In the genomic region with DNA sequence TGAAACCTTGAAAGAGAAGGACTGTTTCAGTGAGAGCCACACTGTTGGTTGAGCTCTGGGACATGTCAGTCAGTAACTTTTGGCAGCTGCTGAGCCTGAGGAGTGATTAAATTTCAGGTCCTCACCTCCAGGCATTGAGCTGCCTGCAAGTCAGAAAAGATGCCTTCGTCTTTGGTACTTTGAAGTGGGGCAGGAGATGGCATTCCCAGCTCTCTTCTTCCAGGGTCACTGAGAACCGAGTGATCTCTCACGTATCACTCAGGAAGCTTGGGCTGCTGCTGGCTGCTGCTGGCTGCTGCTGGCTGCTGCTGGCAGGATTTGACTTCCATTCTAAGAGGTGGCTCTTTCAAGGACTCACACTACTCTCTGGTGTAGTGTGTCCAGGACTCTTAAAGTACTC, we compare ENCODE assay signal across 20 mouse cellular contexts.
DNase-seq lines count a peak whose midpoint lies in the region; ATAC-seq and TF ChIP-seq lines count a peak whose summit lies in the region.
"Had no signal": no experiment of that assay in that cellular context is flagged by ENCODE, and none has a peak within 500 bp of the region (broad histone marks: within the 10 kb centered on the region; RNA-seq: fewer than 3 reads in every experiment).

No protein-coding gene starts in this region.

- H3K9me3 ChIP-seq in forebrain, embryonic 14.5 days (replicated peaks; ENCODE audit: control insufficient read depth, low read length): no peaks in the 10 kb centered on the region
- no peaks in the 10 kb centered on the region for H3K9me3 ChIP-seq in hindbrain, postnatal 0 days (ENCODE audit: low read length)
- H3K9me3 ChIP-seq in midbrain, postnatal 0 days (ENCODE audit: low read length): no peaks in the 10 kb centered on the region
- no peaks in the 10 kb centered on the region for H3K9me3 ChIP-seq in liver, postnatal 0 days (ENCODE audit: low read length)
- H3K9me3 ChIP-seq: intestine, embryonic 15.5 days; limb, embryonic 12.5 days; liver, embryonic 15.5 days had no signal

- H3K4me3 ChIP-seq in layer of hippocampus, adult 2 months: no peak overlapping the region
- no peak overlapping the region for H3K4me3 ChIP-seq in forebrain, embryonic 14.5 days (ENCODE audit: low read depth, low read length)
- H3K4me3 ChIP-seq in hindbrain, postnatal 0 days (ENCODE audit: low read length): no peak overlapping the region
- no peak overlapping the region for H3K4me3 ChIP-seq in midbrain, postnatal 0 days (ENCODE audit: low read depth, low read length)
- no peak overlapping the region for H3K4me3 ChIP-seq in liver, postnatal 0 days (ENCODE audit: low read depth, low read length)
- H3K4me3 ChIP-seq: erythroblast, embryonic 14.5 days; intestine, embryonic 15.5 days; limb, embryonic 12.5 days; liver, embryonic 15.5 days had no signal

- TF ChIP-seq CTCF in layer of hippocampus, adult 2 months (conservative IDR thresholded peaks at IDR 0.05): no peak
- TF ChIP-seq CTCF in hindbrain, postnatal 0 days (IDR thresholded peaks at IDR 0.05; ENCODE audit: low read depth): no peak
- no peak for TF ChIP-seq CTCF in midbrain, postnatal 0 days (IDR thresholded peaks at IDR 0.05)
- TF ChIP-seq CTCF in liver, postnatal 0 days (IDR thresholded peaks at IDR 0.05; ENCODE audit: low read depth): no peak

- no peak overlapping the region for H3K9ac ChIP-seq in forebrain, embryonic 14.5 days (ENCODE audit: low read length)
- H3K9ac ChIP-seq in hindbrain, postnatal 0 days (replicated peaks; ENCODE audit: low read length): no peak overlapping the region
- H3K9ac ChIP-seq in midbrain, postnatal 0 days (replicated peaks; ENCODE audit: low read length, poor library complexity, severe bottlenecking): no peak overlapping the region
- no peak overlapping the region for H3K9ac ChIP-seq in liver, postnatal 0 days (replicated peaks)
- H3K9ac ChIP-seq: intestine, embryonic 15.5 days; limb, embryonic 12.5 days; liver, embryonic 15.5 days had no signal

- H3K4me1 ChIP-seq in forebrain, embryonic 14.5 days (ENCODE audit: control insufficient read depth, insufficient read depth, low read length): peaks cover 55% of the 10 kb centered on the region
- H3K4me1 ChIP-seq in hindbrain, postnatal 0 days (ENCODE audit: insufficient read depth, low read length): peaks cover 16% of the 10 kb centered on the region
- peaks cover 33% of the 10 kb centered on the region for H3K4me1 ChIP-seq in midbrain, postnatal 0 days (ENCODE audit: insufficient read depth, low read length)
- no peaks in the 10 kb centered on the region for H3K4me1 ChIP-seq in liver, postnatal 0 days (ENCODE audit: insufficient read depth)
- H3K4me1 ChIP-seq: liver, embryonic 15.5 days had no signal

- H3K4me2 ChIP-seq in forebrain, embryonic 14.5 days (ENCODE audit: low read length): no peak overlapping the region
- H3K4me2 ChIP-seq in hindbrain, postnatal 0 days (ENCODE audit: low read depth, low read length): no peak overlapping the region
- H3K4me2 ChIP-seq in midbrain, postnatal 0 days (ENCODE audit: low read depth, low read length, poor library complexity, severe bottlenecking): no peak overlapping the region
- H3K4me2 ChIP-seq in liver, postnatal 0 days (ENCODE audit: low read depth, low read length): no peak overlapping the region
- H3K4me2 ChIP-seq: intestine, embryonic 15.5 days; limb, embryonic 12.5 days; liver, embryonic 15.5 days had no signal

- no peak for DNase-seq in layer of hippocampus, adult 2 months (ENCODE audit: low spot score in 2 of 2)
- no peak for DNase-seq in layer of hippocampus, adult 11-12 months (ENCODE audit: low spot score)
- no peak for DNase-seq in forebrain, embryonic 14.5 days (ENCODE audit: low spot score)
- DNase-seq in hindbrain, postnatal 0 days (ENCODE audit: low spot score): no peak
- DNase-seq in midbrain, postnatal 0 days (ENCODE audit: low spot score): no peak
- no peak for DNase-seq in right cerebral cortex, postnatal 14 days
- no peak for DNase-seq in liver, postnatal 0 days
- DNase-seq: cerebellum, adult 11-12 months; cerebellum, postnatal 36 days; gastrocnemius, postnatal 36 days; heart, postnatal 36 days; right cerebral cortex, adult 18-20 months; spleen, adult 18-20 months; thymus, adult 18-20 months had no signal

- WGBS in forebrain, embryonic 14.5 days: 29% methylated on average over 3 of the region's 3 CpGs
- 20% methylated on average over 3 of the region's 3 CpGs for WGBS in hindbrain, postnatal 0 days
- WGBS in midbrain, postnatal 0 days: 11% methylated on average over 3 of the region's 3 CpGs
- 46% methylated on average over 3 of the region's 3 CpGs for WGBS in liver, postnatal 0 days (ENCODE audit: insufficient replicate concordance)

- H3K27me3 ChIP-seq in forebrain, embryonic 14.5 days (replicated peaks; ENCODE audit: control insufficient read depth, insufficient read depth, low read length): 0 out of 2 replicates have a peak, but pooled peaks cover 2% of the 10 kb centered on the region
- H3K27me3 ChIP-seq in hindbrain, postnatal 0 days (ENCODE audit: insufficient read depth, low read length): no peaks in the 10 kb centered on the region
- H3K27me3 ChIP-seq in midbrain, postnatal 0 days (ENCODE audit: insufficient read depth, low read length): no peaks in the 10 kb centered on the region
- H3K27me3 ChIP-seq in liver, postnatal 0 days (ENCODE audit: insufficient read depth, low read length): no peaks in the 10 kb centered on the region
- H3K27me3 ChIP-seq: intestine, embryonic 15.5 days; liver, embryonic 15.5 days had no signal

- TF ChIP-seq EP300 in liver, postnatal 0 days (IDR thresholded peaks at IDR 0.05; ENCODE audit: low read depth): no peak

- 0 out of 2 replicates have a peak, but pooled peaks cover 3% of the 10 kb centered on the region for H3K36me3 ChIP-seq in forebrain, embryonic 14.5 days (ENCODE audit: control insufficient read depth, insufficient read depth, low read length)
- no peaks in the 10 kb centered on the region for H3K36me3 ChIP-seq in hindbrain, postnatal 0 days (ENCODE audit: insufficient read depth, low read length)
- H3K36me3 ChIP-seq in midbrain, postnatal 0 days (ENCODE audit: insufficient read depth, low read length): no peaks in the 10 kb centered on the region
- H3K36me3 ChIP-seq in liver, postnatal 0 days (replicated peaks; ENCODE audit: insufficient read depth, low read length): no peaks in the 10 kb centered on the region
- H3K36me3 ChIP-seq: intestine, embryonic 15.5 days; limb, embryonic 12.5 days; liver, embryonic 15.5 days had no signal

- peak overlapping the region; percentile 55; the same call in 1 of the 2 replicates for H3K27ac ChIP-seq in layer of hippocampus, adult 2 months
- H3K27ac ChIP-seq in forebrain, embryonic 14.5 days (ENCODE audit: low read depth, low read length): peak overlapping the region; percentile 93
- H3K27ac ChIP-seq in hindbrain, postnatal 0 days: peak overlapping the region; percentile 5; the same call in 1 of the 2 replicates
- peak overlapping the region; percentile 69 for H3K27ac ChIP-seq in midbrain, postnatal 0 days (ENCODE audit: low read depth, low read length)
- H3K27ac ChIP-seq in liver, postnatal 0 days (ENCODE audit: low read depth): no peak overlapping the region
- H3K27ac ChIP-seq: intestine, embryonic 15.5 days; limb, embryonic 12.5 days; liver, embryonic 15.5 days had no signal

- no peak for ATAC-seq in forebrain, embryonic 14.5 days
- ATAC-seq in hindbrain, postnatal 0 days: no peak
- peak; percentile 15; the same call in 1 of the 2 replicates for ATAC-seq in midbrain, postnatal 0 days (ENCODE audit: low FRiP score)
- ATAC-seq in liver, postnatal 0 days: no peak
- ATAC-seq: activated CD4-positive, CD25-positive, alpha-beta regulatory T cell, adult 4 months; intestine, embryonic 15.5 days; Patski had no signal
